Mouse (Mus musculus): ENCODE data around the gene Dyx1c1.

DNA sequence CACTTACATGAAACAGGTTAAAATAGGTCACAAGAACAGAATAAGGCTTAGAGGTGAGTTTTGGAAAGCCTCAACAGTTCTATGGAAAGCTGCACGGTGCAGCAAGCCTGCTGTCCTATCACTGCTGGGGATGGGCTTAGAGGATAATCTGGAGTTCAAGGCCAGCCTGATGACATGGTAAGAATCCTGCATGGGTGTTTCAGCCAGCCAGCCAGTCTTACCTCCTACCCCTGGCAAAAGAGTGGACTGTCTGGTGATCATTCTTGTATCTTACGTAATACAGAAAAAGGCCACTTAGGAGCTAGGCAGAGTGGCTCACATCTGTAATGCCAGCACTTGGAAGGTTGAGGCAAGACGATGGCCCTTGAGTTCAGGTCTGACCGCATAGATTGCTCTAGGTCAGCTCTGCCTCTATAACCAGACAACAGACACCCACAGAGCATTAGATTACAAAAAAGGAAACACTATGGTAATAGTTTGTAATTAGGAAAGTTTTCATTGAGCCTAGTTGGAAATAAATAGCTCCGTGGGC lies 62.0 kb downstream of the Dyx1c1 start:
- TF ChIP-seq CTCF (IDR thresholded peaks at IDR 0.05; ENCODE audit: insufficient read depth, low read depth, low read length) (no peak), POLR2A (IDR thresholded peaks at IDR 0.05; ENCODE audit: insufficient read depth, low read depth, low read length) (no peak)
